Mouse (Mus musculus) CH12.LX (cell line): ENCODE results near the gene Kcnh2. TPM values are rescaled to one million over a fixed set of nuclear protein-coding genes. Genes with fewer than 3 reads are reported as not detected.

Experiments
- DNase-seq: peaks from one replicate; pipeline ENCODE4 v3.0.0-alpha.2; 2013; ENCODE audit errors: extremely low read depth
- H3K27ac ChIP-seq: 2 replicates; pipeline ENCODE4 v1.5.1; 2012; ENCODE audit warnings: low read depth, mild to moderate bottlenecking, control low read depth, moderate library complexity; ENCODE audit not compliant: insufficient read depth
- H3K27me3 ChIP-seq: replicated peaks from 2 replicates; pipeline ENCODE3; 2012; ENCODE audit warnings: inconsistent platforms
- H3K36me3 ChIP-seq, 2 experiments: replicated peaks in 1 of 2; 2 replicates each; pipeline versions ENCODE3 to v1.6.1; 2012; ENCODE audit warnings: inconsistent platforms in 1 of 2, low read length in 1 of 2, mild to moderate bottlenecking in 1 of 2, mixed read lengths in 1 of 2, moderate library complexity in 1 of 2; ENCODE audit not compliant: control insufficient read depth in 1 of 2, insufficient read depth in 1 of 2
- H3K4me1 ChIP-seq, 2 experiments: 2 replicates each; pipeline ENCODE4 v1.6.1; 2012; ENCODE audit warnings: inconsistent platforms in 1 of 2, moderate library complexity in 1 of 2; ENCODE audit not compliant: insufficient read depth in 2 of 2, control insufficient read depth in 1 of 2
- H3K4me2 ChIP-seq: 2 replicates; pipeline ENCODE4 v1.6.1; 2012; ENCODE audit warnings: low read depth, mild to moderate bottlenecking, control low read depth; ENCODE audit not compliant: poor library complexity, insufficient read depth, severe bottlenecking
- H3K4me3 ChIP-seq, 3 experiments: fragments of 150-350 bp in 1 of 3; sonication (generic) in 1 of 3; replicated peaks in 1 of 3; 2 replicates each; pipeline versions ENCODE3 to v1.5.1; 2011 to 2012; ENCODE audit warnings: low read depth in 2 of 3, low read length in 2 of 3, mild to moderate bottlenecking in 2 of 3, moderate library complexity in 2 of 3, control low read depth in 1 of 3, improper control_type of control experiment in 1 of 3, inconsistent platforms in 1 of 3, mixed read lengths in 1 of 3; ENCODE audit not compliant: poor library complexity in 1 of 3
- H3K79me2 ChIP-seq: replicated peaks from 2 replicates; pipeline ENCODE4 v1.6.1; 2012; ENCODE audit warnings: mild to moderate bottlenecking, moderate library complexity; ENCODE audit not compliant: control insufficient read depth, poor library complexity, insufficient read depth, severe bottlenecking; ENCODE audit errors: extremely low read depth
- H3K9ac ChIP-seq: 2 replicates; pipeline ENCODE4 v1.6.1; 2012; ENCODE audit warnings: low read depth, mild to moderate bottlenecking, control low read depth, moderate library complexity; ENCODE audit not compliant: insufficient read depth
- H3K9me3 ChIP-seq: replicated peaks from 2 replicates; pipeline ENCODE3; 2012; ENCODE audit warnings: low read length, inconsistent platforms, mixed read lengths
- BHLHE40 ChIP-seq: IDR thresholded peaks from 2 replicates; pipeline ENCODE4 v1.6.1; 2011; ENCODE audit warnings: mild to moderate bottlenecking, low read depth, low read length, improper control_type of control experiment
- CHD2 ChIP-seq: IDR thresholded peaks from 2 replicates; pipeline ENCODE4 v1.6.1; 2011; ENCODE audit warnings: low read length, improper control_type of control experiment
- ELF1 ChIP-seq: IDR thresholded peaks from 2 replicates; pipeline ENCODE4 v1.6.1; 2014; ENCODE audit warnings: low read depth, mild to moderate bottlenecking, inconsistent platforms, low read length, improper control_type of control experiment
- EP300 ChIP-seq: IDR thresholded peaks from 2 replicates; pipeline ENCODE4 v1.6.1; 2011; ENCODE audit warnings: low read length, improper control_type of control experiment
- HCFC1 ChIP-seq: IDR thresholded peaks from 2 replicates; pipeline ENCODE4 v1.6.1; 2012; ENCODE audit warnings: low read depth, mild to moderate bottlenecking, inconsistent platforms, low read length, improper control_type of control experiment
- MAFK ChIP-seq: IDR thresholded peaks from 2 replicates; pipeline ENCODE4 v1.6.1; 2011; ENCODE audit warnings: low read length, improper control_type of control experiment; ENCODE audit not compliant: insufficient replicate concordance
- MAZ ChIP-seq: IDR thresholded peaks from 2 replicates; pipeline ENCODE4 v1.6.1; 2012; ENCODE audit warnings: low read depth, mild to moderate bottlenecking, inconsistent platforms, low read length, improper control_type of control experiment, moderate library complexity
- MEF2A ChIP-seq: IDR thresholded peaks from 2 replicates; pipeline ENCODE4 v1.6.1; 2014; ENCODE audit warnings: low read depth, mild to moderate bottlenecking, inconsistent platforms, low read length, improper control_type of control experiment, borderline replicate concordance
- MXI1 ChIP-seq: IDR thresholded peaks from 2 replicates; pipeline ENCODE4 v1.6.1; 2011; ENCODE audit warnings: mild to moderate bottlenecking, low read depth, low read length, improper control_type of control experiment
- NRF1 ChIP-seq: IDR thresholded peaks from 2 replicates; pipeline ENCODE4 v1.6.1; 2014; ENCODE audit warnings: low read depth, mild to moderate bottlenecking, inconsistent platforms, low read length, improper control_type of control experiment, moderate library complexity
- POLR2A ChIP-seq: IDR thresholded peaks from 2 replicates; pipeline ENCODE4 v1.6.1; 2011; ENCODE audit warnings: low read depth, mild to moderate bottlenecking, improper control_type of control experiment, low read length
- RAD21 ChIP-seq: IDR thresholded peaks from 2 replicates; pipeline ENCODE4 v1.6.1; 2011; ENCODE audit warnings: low read depth, mild to moderate bottlenecking, low read length, improper control_type of control experiment, moderate library complexity
- SIN3A ChIP-seq: IDR thresholded peaks from 2 replicates; pipeline ENCODE4 v1.6.1; 2012; ENCODE audit warnings: low read length, improper control_type of control experiment, inconsistent platforms
- TCF12 ChIP-seq: IDR thresholded peaks from 2 replicates; pipeline ENCODE4 v1.6.1; 2014; ENCODE audit warnings: low read depth, mild to moderate bottlenecking, inconsistent platforms, low read length, improper control_type of control experiment
- USF1 ChIP-seq: IDR thresholded peaks from 2 replicates; pipeline ENCODE4 v1.6.1; 2014; ENCODE audit warnings: low read depth, mild to moderate bottlenecking, inconsistent platforms, low read length, improper control_type of control experiment
- ZC3H11A ChIP-seq: IDR thresholded peaks from 2 replicates; pipeline ENCODE4 v1.6.1; 2012; ENCODE audit warnings: low read depth, mild to moderate bottlenecking, inconsistent platforms, low read length, improper control_type of control experiment
- dilution Hi-C: fragments of 300-500 bp; cut with MboI; formaldehyde crosslinking; loops from 2 replicates; pipeline ENCODE4 v1.14.3; 2020; ENCODE audit warnings: low sequenced_read_pairs; ENCODE audit not compliant: extremely low pct_unique_long_range_greater_than_20kb, extremely low pct_ligation_motif_present
- in situ Hi-C: fragments of 300-500 bp; cut with MboI; formaldehyde crosslinking; loops from 3 replicates; pipeline ENCODE4 v1.14.3; 2019; ENCODE audit warnings: low sequenced_read_pairs, low pct_ligation_motif_present, low pct_unique_long_range_greater_than_20kb, mixed read lengths
- polyA plus RNA-seq: library from polyadenylated mRNA; unstranded; fragments of >175 nt; gene quantifications from 2 replicates; pipeline ENCODE4 v1.2.1, GENCODE M21; 2012; ENCODE audit warnings: low read depth; ENCODE audit not compliant: insufficient read length
- total RNA-seq, 2 experiments: library from RNA; depleted of rRNA; stranded (reverse); fragments of 300-350 nt in 1 of 2; fragments of >200 nt in 1 of 2; gene quantifications; 2 replicates each; pipeline ENCODE4 v1.2.3; 2012 to 2014

Gene Kcnh2
- total and polyA plus RNA-seq, 3 experiments, result 0.30 to 2.8 (median 0.59) TPM

GRCm38 (mm10) chr5:24350073-24350472 lies 1.3 kb downstream of the Kcnh2 start:
- no peak for TF ChIP-seq EP300
- TF ChIP-seq CHD2, result no peak
- TF ChIP-seq MAFK, result no peak
- TF ChIP-seq HCFC1, result no peak
- TF ChIP-seq MEF2A, result no peak
- no peak for TF ChIP-seq RAD21
- TF ChIP-seq USF1, result no peak
- no peak for TF ChIP-seq TCF12
- no peak for TF ChIP-seq POLR2A
- Histone ChIP-seq H3K9me3 (no peaks in the 10 kb centered on the region), H3K36me3 (no peaks in the 10 kb centered on the region), H3K4me2 (no peak overlapping the region), H3K4me3 (no peak overlapping the region), H3K4me1 (peaks cover 27 to 29% of the 10 kb centered on the region in 2 experiments), H3K9ac (no peak overlapping the region), H3K27ac (no peak overlapping the region), H3K27me3 (peaks cover 95% of the 10 kb centered on the region), H3K79me2 (no peaks in the 10 kb centered on the region)
- DNase-seq, result no peak
- in situ Hi-C loops (no loop called here), dilution Hi-C loops (no loop called here)

DNA sequence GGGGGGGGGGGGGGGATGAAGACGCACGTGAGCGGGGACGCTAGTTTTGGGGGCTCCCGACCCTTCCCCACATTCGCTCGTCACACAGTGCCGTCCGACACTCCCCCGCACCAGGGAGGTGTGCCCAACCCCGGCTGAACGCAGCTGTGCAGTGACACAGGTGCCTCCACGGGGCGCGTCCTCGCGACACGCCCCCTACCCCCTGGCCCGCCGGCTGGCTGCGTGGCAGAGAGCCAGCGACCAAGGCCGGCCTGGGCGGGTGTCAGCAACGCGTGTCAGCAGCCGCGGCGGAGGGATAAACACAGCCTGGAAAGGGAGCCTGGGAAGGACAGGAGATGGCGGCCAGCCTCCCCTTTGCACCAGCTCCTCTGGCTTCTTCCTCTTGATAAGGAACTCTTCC lies 2.9 kb downstream of the Kcnh2 start:
- no peaks in the 10 kb centered on the region for H3K9me3 ChIP-seq
- no peak overlapping the region; the same call in 1 of the 2 replicates for H3K9ac ChIP-seq
- peaks cover 29 to 34% of the 10 kb centered on the region in 2 experiments for H3K4me1 ChIP-seq
- H3K4me2 ChIP-seq, result peak overlapping the region; percentile 65
- H3K36me3 ChIP-seq, result no peaks in the 10 kb centered on the region
- H3K79me2 ChIP-seq, result no peaks in the 10 kb centered on the region
- peak overlapping the region in 2 of 3 experiments; percentile 30 to 52 for H3K4me3 ChIP-seq
- peaks cover 95% of the 10 kb centered on the region for H3K27me3 ChIP-seq
- in situ Hi-C loops (no loop called here), dilution Hi-C loops (no loop called here)
- DNase-seq, result no peak
- peak; percentile 23; the same call in 1 of the 2 replicates for TF ChIP-seq MXI1
- no peak for TF ChIP-seq MAZ
- H3K27ac ChIP-seq, result no peak overlapping the region

DNA sequence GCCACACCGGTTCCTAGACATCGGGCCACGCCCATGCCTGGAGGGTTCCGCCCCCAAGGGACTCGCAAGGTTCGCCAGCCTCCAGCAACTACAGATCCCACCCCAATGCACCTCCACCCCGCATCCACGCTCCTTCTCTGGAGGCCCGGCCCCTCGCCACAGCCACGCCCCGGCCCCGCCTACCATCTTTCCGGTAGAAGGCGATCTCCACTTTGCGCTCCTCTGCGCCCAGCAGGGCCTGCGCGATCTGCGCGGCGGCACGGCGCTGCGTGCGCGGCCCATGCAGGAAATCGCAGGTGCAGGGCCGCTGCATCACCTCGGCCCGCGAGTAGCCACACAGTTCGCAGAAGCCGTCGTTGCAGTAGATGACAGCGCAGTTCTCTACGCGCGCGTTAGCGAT lies 3.3 kb downstream of the Kcnh2 start:
- no peak overlapping the region; the same call in 1 of the 2 replicates for H3K9ac ChIP-seq
- no peak overlapping the region for H3K27ac ChIP-seq
- TF ChIP-seq NRF1, result peak; percentile 82
- TF ChIP-seq BHLHE40, result peak; percentile 59
- TF ChIP-seq ELF1, result 0 out of 2 replicates have a peak, but pooled peaks have one; percentile 35
- no peak for TF ChIP-seq SIN3A
- no peak for TF ChIP-seq ZC3H11A
- peak; percentile 36; the same call in 1 of the 2 replicates for TF ChIP-seq MXI1
- TF ChIP-seq POLR2A, result peak; percentile 51
- peaks cover 26 to 34% of the 10 kb centered on the region in 2 experiments for H3K4me1 ChIP-seq
- peak; percentile 64 for DNase-seq
- H3K9me3 ChIP-seq, result no peaks in the 10 kb centered on the region
- H3K4me2 ChIP-seq, result peak overlapping the region; percentile 65
- H3K4me3 ChIP-seq, result peak overlapping the region in 2 of 3 experiments; percentile 30 to 52
- in situ Hi-C loops (no loop called here), dilution Hi-C loops (no loop called here)
- no peaks in the 10 kb centered on the region for H3K36me3 ChIP-seq
- no peaks in the 10 kb centered on the region for H3K79me2 ChIP-seq
- peaks cover 95% of the 10 kb centered on the region for H3K27me3 ChIP-seq
